Mouse (Mus musculus) G1E (cell line): ENCODE data around the gene Lnx2. TPM values are rescaled to one million over a fixed set of nuclear protein-coding genes. Genes with fewer than 3 reads are reported as not detected.

Experiments used
- ATAC-seq: 2 replicates; pipeline ENCODE4 v1.8.0; 2016; ENCODE audit warnings: mild to moderate bottlenecking; ENCODE audit not compliant: insufficient number of reproducible peaks, poor library complexity, low FRiP score, severe bottlenecking; ENCODE audit errors: extremely low read depth
- DNase-seq: peaks from one replicate; pipeline ENCODE4 v3.0.0; 2012; ENCODE audit warnings: low spot score
- H3K27me3 ChIP-seq: 2 replicates; pipeline ENCODE4 v1.6.1; 2012; ENCODE audit warnings: mild to moderate bottlenecking, low read length, inconsistent platforms; ENCODE audit not compliant: insufficient read depth
- H3K36me3 ChIP-seq: replicated peaks from 2 replicates; pipeline ENCODE3; 2012; ENCODE audit warnings: mild to moderate bottlenecking, inconsistent platforms
- H3K4me1 ChIP-seq: 2 replicates; pipeline ENCODE4 v1.6.1; 2012; ENCODE audit warnings: low read depth, low read length, inconsistent platforms, mixed read lengths; ENCODE audit not compliant: insufficient read depth
- H3K4me3 ChIP-seq: 2 replicates; pipeline ENCODE4 v1.5.1; 2012; ENCODE audit warnings: low read depth, mild to moderate bottlenecking, inconsistent platforms, low read length, moderate library complexity, mixed read lengths
- H3K9me3 ChIP-seq: replicated peaks from 2 replicates; pipeline ENCODE4 v1.6.1; 2012; ENCODE audit warnings: inconsistent platforms
- CTCF ChIP-seq: IDR thresholded peaks from 2 replicates; pipeline ENCODE4 v1.5.1; 2012; ENCODE audit warnings: low read depth, low read length, inconsistent platforms, mixed read lengths
- GATA1 ChIP-seq: IDR thresholded peaks from 2 replicates; pipeline ENCODE4 v1.6.1; 2012; ENCODE audit warnings: borderline replicate concordance, low read length, inconsistent platforms, mixed read lengths
- GATA2 ChIP-seq: IDR thresholded peaks from 2 replicates; pipeline ENCODE4 v1.6.1; 2012; ENCODE audit warnings: low read depth, low read length, inconsistent platforms, borderline replicate concordance
- POLR2AphosphoS5 ChIP-seq: IDR thresholded peaks from 2 replicates; pipeline ENCODE4 v1.6.1; 2012; ENCODE audit warnings: low read depth, low read length, inconsistent platforms; ENCODE audit not compliant: insufficient replicate concordance
- TAL1 ChIP-seq: conservative IDR thresholded peaks from 2 replicates; pipeline ENCODE4 v1.6.1; 2012; ENCODE audit warnings: low read depth, low read length, inconsistent platforms, mixed read lengths
- polyA plus RNA-seq: library from polyadenylated mRNA; stranded (reverse); fragments of >175 nt; gene quantifications from 2 replicates; pipeline ENCODE4 v1.2.3, GENCODE M21; 2012
- total RNA-seq, 2 experiments: library from RNA; stranded (forward) in 1 of 2; stranded (reverse) in 1 of 2; fragments of 200-1000 nt in 1 of 2; fragments of >200 nt in 1 of 2; fragmentation: Nextera tagmentation in 1 of 2; gene quantifications; 2 replicates each; pipeline ENCODE4 v1.2.3; 2014 to 2017

Gene Lnx2
- total and polyA plus RNA-seq, 3 experiments = 13.1 to 28.4 (median 18.8) TPM

DNA sequence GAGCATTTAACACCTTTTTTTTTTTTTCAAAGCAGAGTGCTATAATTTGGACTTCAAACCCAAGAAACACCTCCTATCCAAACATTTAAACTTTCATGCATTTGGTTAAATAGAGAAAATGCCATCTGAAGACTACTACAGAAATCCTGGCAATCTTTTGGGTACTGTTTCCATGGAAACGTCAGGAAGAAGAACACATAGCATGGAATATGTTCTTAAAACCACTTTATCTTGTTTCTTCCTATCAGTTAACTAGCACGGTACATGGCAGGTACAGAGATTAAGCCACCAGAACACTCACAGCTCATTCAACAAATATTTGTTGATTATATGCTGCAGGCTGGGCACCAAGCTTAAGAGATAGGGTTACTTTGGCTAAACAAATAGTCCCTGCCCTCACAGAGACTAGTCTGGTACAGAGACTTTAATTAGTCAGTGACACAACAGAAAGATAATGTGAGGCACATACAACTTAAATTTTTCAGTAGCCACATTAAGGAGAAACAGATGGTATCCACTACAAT is 21.6 kb downstream of the Lnx2 start:
- no peaks in the 10 kb centered on the region for H3K27me3 ChIP-seq
- peaks cover 10% of the 10 kb centered on the region; the same call in 1 of the 2 replicates for H3K4me1 ChIP-seq
- ATAC-seq (no peak), DNase-seq (no peak)
- peaks cover 37% of the 10 kb centered on the region for H3K36me3 ChIP-seq
- no peaks in the 10 kb centered on the region for H3K9me3 ChIP-seq
- no peak for TF ChIP-seq GATA2
- TF ChIP-seq TAL1 = no peak
- TF ChIP-seq GATA1 = no peak
- no peak for TF ChIP-seq CTCF
- no peak for TF ChIP-seq POLR2AphosphoS5
- no peak overlapping the region for H3K4me3 ChIP-seq

DNA sequence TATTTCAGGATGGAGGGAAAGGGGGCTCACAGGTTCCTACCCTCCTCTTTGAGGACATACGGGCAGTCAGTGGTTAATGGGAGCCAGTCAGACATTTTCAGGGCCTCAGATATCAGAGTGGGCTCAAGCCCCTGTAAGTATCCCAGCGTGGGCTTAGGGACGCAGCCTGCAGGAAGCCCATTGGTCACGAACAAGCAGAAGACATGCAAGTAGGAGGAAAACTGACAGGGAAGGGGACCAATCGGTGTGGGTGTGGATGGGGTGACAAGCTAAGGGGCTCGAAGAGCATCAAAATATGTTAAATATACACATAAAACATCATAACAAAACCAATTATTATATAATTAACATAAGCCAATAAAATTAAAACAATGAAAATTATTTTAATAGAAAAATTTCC is 22.1 kb downstream of the Lnx2 start:
- no peak overlapping the region for H3K4me3 ChIP-seq
- no peak for TF ChIP-seq POLR2AphosphoS5
- TF ChIP-seq GATA1 = no peak
- H3K36me3 ChIP-seq = peaks cover 41% of the 10 kb centered on the region
- DNase-seq (no peak), ATAC-seq (no peak)
- H3K27me3 ChIP-seq = no peaks in the 10 kb centered on the region
- H3K4me1 ChIP-seq = peaks cover 9% of the 10 kb centered on the region; the same call in 1 of the 2 replicates
- no peaks in the 10 kb centered on the region for H3K9me3 ChIP-seq

DNA sequence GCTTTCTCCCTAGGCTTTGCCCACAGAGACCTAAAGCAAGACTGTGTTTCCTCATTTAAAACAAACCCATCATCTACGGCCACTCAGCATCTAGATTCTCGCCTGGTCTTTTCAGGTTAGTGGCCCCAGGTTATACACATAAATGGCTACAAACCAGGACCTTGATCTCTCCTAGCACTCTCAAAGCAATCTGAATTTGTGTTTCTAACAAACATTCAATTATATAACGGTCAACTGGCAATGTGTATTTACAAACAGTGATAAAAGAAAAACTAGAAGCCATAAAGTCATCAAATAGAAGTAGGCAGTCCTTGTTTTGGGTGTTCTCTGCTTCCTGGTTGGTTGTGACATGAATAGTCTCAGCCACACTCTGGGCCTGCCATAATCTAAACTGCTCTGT is 22.9 kb downstream of the Lnx2 start:
- DNase-seq (no peak), ATAC-seq (no peak)
- TF ChIP-seq POLR2AphosphoS5 (no peak), GATA2 (no peak), GATA1 (no peak), CTCF (no peak), TAL1 (no peak)

DNA sequence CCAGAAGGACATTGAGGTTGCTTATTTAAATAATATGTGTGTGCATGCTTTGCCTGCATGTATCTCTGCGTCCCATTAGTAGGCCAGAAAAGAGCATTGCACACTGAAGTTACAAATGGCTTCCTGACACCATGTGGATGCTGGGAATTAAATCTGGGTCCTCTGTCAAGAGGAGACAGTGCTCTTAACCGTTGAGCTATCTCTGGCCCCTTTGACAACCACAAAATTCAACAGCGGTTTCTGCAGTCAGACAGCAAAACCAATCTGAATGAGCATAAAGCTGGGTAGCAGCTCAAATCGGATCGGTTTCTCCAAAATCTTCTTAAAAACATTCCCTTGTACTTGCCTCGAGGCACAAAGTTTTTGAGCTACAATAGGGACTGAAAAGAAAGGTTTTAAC is 23.3 kb downstream of the Lnx2 start:
- TF ChIP-seq POLR2AphosphoS5 (no peak), TAL1 (no peak), GATA2 (no peak), GATA1 (no peak)
- peaks cover 7% of the 10 kb centered on the region; the same call in 1 of the 2 replicates for H3K4me1 ChIP-seq
- no peak for DNase-seq
- H3K4me3 ChIP-seq = no peak overlapping the region
- ATAC-seq = no peak
- peaks cover 50% of the 10 kb centered on the region for H3K36me3 ChIP-seq
- H3K9me3 ChIP-seq = no peaks in the 10 kb centered on the region
- no peaks in the 10 kb centered on the region for H3K27me3 ChIP-seq

More for the DNA sequence above, 22.9 kb downstream of the Lnx2 start:
- Histone ChIP-seq H3K4me1 (peaks cover 7% of the 10 kb centered on the region; the same call in 1 of the 2 replicates), H3K9me3 (no peaks in the 10 kb centered on the region), H3K27me3 (no peaks in the 10 kb centered on the region), H3K4me3 (no peak overlapping the region), H3K36me3 (peaks cover 48% of the 10 kb centered on the region)

DNA sequence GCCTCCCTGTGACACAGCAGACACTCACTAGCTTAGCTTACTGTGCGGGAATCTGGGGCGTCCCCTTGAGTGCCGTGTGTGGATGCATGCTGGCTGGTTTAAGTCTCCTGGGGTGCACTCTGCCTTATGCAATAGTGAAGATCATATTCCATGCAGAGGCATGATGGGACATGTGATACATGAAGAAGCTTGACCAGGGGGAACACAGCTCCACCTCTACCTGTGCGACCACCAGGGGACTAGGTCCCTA is 24.2 kb downstream of the Lnx2 start:
- no peak overlapping the region for H3K4me3 ChIP-seq
- peaks cover 7% of the 10 kb centered on the region; the same call in 1 of the 2 replicates for H3K4me1 ChIP-seq
- no peak for ATAC-seq

DNA sequence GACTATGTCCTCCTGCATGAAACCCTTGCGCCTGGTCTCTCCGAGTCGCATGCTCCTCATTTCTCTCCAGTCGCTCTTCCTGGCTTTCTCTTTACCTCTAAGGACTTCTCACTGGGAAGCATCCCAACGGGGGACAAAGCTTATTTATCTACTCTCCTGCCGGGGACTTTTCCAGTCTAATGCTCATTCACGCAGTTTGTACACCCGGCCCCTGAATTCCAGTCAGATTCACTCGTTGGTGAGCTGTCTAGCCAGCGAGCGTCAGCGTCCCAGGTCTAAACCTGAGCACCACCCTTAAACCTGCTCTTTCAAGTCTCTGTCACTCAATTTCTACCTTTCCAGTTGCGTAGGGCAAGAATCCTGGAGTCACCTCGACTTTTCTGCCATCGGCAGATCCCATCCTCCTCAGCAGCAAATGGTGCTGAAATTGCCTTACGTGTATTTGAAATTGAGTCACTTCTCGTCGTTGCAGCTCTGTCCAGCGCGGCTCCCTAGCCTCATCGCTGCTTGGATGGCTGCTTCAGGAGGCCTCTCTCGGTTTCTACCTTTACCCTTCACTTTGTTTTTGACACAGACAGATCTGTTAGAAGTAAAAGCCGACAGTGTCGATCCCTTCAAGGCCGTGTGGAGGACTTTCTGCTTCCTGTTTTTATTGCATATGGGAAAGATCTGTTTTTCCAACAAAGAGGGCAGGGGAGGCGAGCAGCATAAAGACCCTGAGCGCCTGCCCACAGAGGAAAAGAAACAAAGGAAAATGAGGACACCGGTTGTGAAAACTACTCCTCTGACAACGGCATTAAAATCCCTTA is 24.7 kb downstream of the Lnx2 start:
- H3K4me1 ChIP-seq = peaks cover 7% of the 10 kb centered on the region; the same call in 1 of the 2 replicates
- TF ChIP-seq GATA1 (no peak), TAL1 (no peak), CTCF (no peak), POLR2AphosphoS5 (no peak), GATA2 (no peak)
- H3K4me3 ChIP-seq = no peak overlapping the region
- no peaks in the 10 kb centered on the region for H3K27me3 ChIP-seq
- H3K9me3 ChIP-seq = no peaks in the 10 kb centered on the region
- peaks cover 51% of the 10 kb centered on the region for H3K36me3 ChIP-seq
- ATAC-seq (no peak), DNase-seq (no peak)

More for the DNA sequence above, 24.2 kb downstream of the Lnx2 start:
- Histone ChIP-seq H3K9me3 (no peaks in the 10 kb centered on the region), H3K36me3 (peaks cover 55% of the 10 kb centered on the region), H3K27me3 (no peaks in the 10 kb centered on the region)
- no peak for TF ChIP-seq GATA1
- no peak for TF ChIP-seq POLR2AphosphoS5
- TF ChIP-seq TAL1 = no peak
- no peak for TF ChIP-seq GATA2
- no peak for TF ChIP-seq CTCF
- DNase-seq = no peak
